Mouse (Mus musculus): ENCODE measurements around the gene Myocd.

Myocd gene

GRCm38 (mm10) chr11:65213806-65214205 lies 56.0 kb downstream of the Myocd start:
- in situ Hi-C loops (cut with MseI, MboI), result no loop called here

- in situ Hi-C loops (cut with MseI, MboI), result no loop called here
Observed at GRCm38 (mm10) chr11:65211701-65212100, 58.1 kb downstream of the Myocd start.

DNA sequence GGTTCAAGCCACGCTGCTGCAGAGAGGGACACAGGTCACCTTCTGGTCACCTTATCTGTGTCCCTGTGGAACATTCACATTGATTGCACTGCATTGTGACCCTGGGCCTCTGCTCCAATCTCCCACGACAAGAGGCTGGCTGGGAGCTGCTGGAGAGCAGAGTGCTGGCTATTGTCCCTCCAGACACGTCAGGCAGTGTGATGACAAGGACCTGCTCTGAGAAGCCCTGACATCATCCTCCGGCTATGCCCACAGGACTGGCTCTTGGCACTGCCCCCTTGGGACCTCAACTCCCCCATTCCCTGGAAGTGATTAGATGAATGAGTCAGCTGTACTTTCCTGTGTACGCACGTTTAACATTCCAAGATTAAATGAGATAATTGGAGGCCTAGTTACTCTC lies 60.3 kb downstream of the Myocd start:
- in situ Hi-C loops (cut with MseI, MboI), result no loop called here

- in situ Hi-C loops (cut with MseI, MboI), result no loop called here
Observed at GRCm38 (mm10) chr11:65205306-65205705, 64.5 kb downstream of the Myocd start.

DNA sequence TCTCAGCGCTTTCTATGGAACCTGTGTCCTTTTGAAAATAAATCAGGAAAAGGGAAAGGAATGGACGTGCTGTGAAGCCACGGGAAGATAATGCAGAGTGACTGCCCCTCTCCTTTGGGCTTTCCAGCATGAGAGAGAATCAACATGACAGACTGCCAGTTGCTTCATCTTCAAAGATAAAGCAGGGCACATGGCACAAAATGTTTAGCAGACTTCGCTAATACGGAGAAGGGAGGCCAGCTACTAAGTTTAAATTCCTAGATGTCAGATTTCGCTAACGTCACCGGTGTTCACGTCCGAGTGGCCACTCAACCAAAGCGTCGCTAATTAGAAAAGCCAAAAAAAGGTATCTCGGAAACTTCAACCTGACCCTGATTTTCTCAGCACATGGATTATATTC lies 65.1 kb downstream of the Myocd start:
- in situ Hi-C loops (cut with MseI, MboI), result no loop called here

DNA sequence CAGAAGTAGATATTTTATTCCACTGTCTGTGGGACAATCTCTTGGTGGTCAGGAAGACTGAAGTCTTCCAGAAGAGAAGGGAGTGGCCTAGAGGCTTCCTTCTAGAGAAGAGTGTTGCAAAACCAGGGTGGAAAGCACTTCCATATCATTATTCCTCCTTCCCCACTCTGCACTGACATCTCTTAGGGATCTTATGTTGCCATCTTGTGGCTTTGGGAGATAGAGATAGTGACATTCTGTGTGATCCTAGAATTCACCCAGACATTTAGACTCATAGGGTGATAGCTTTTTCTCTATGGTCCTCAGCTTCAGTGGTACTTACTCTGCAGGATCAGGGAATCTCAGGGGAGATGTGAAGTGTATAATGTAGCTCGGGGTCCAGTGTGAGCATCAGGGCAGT lies 66.8 kb downstream of the Myocd start:
- in situ Hi-C loops (cut with MseI, MboI), result no loop called here

- in situ Hi-C loops (cut with MseI, MboI), result no loop called here
Observed at GRCm38 (mm10) chr11:65202236-65202635, 67.6 kb downstream of the Myocd start.

DNA sequence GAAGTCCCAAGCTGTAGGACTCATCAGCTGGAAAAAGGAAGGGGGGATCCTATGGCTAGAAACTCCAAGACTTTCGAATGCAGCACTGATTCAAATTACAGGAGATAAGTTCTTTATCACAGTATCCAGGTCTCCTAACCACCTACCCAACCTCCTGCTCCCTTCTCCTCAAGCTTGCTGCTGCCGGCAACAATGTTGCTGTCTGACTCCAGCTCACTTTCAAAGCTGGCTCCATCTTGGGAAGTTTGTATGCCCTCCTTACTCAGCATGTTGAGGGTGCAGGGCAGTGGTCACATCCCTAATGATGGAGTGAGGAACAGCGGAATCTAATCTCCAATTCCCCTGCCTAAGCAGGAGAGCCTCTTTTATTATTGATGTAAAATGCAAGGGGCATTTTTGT lies 71.8 kb downstream of the Myocd start:
- in situ Hi-C loops (cut with MseI, MboI), result loop anchor here in 1 of 2 experiments (10.0 kb wide), 1 partner anchor 477 kb away; no protein-coding TSS in a partner anchor

DNA sequence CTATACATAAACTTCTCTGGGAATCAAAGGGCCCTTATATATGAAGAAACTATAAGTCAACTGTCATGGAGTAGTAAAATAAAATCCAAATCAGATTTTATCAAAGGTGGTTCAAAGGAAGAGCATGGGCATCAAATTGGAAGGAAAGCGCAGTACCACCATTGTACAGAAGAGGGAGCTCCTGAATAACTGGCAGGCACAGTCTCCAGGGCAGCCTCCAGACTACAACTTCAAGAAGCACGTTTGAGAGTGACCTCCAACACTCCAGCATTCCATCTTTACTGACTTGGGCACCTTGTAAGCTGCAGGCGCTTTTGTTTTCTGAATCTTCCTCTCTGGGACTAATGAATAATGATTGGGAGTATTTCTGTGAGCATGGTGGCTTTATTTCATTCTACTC lies 72.5 kb downstream of the Myocd start:
- in situ Hi-C loops (cut with MseI, MboI), result loop anchor here in 1 of 2 experiments (10.0 kb wide), 1 partner anchor 478 kb away; no protein-coding TSS in a partner anchor

GRCm38 (mm10) chr11:65186974-65187373 lies 82.8 kb downstream of the Myocd start:
- in situ Hi-C loops (cut with MseI, MboI), result no loop called here

DNA sequence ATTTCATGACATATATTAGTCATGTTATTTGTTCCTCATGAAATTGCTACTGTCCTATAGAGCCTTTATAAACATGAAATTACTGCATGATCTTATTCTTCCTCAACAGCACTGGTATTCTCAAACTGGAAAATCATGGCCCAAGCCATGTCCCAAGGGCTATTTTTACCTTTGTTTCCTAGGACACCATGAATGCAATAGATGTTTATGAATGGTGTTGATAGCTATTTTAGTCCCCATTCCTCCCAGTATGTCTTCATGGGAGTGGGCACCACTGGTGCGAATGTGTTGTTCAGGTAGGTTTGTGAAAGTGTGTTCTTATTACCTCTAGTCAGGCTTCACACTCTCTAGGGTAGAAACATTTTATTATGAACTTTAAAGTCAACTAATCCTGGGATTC lies 84.7 kb downstream of the Myocd start:
- in situ Hi-C loops (cut with MseI, MboI), result no loop called here

DNA sequence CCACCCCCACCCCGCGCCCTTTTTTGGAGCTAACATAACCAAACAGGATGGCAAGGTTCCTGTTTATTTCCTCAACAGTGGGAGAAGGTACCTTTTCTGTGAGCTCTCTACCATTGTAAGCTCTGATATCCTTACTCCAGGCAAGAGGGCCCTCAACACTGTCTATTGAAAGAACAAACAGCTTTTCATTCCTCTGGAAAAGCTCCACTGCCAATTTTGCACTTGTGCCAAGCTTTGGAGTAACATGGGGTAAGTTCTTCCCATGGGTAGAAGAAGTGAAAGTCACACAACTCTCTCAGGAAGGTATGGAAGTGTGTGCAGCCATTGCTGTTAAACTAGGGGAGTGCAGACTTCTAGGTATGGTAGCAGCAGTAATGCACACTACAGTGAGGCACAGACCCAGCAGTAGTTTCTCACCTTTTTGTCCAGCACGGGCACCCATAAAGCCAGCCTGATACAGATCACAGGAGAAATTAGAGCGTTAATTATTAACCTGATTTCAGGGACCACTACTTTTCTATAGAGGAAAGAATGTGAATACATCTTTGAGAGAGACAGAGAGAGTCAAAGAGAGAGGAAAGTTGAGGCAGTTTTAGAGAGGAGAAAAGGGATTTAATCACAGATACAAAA lies 99.6 kb downstream of the Myocd start:
- in situ Hi-C loops (cut with MseI, MboI), result no loop called here

DNA sequence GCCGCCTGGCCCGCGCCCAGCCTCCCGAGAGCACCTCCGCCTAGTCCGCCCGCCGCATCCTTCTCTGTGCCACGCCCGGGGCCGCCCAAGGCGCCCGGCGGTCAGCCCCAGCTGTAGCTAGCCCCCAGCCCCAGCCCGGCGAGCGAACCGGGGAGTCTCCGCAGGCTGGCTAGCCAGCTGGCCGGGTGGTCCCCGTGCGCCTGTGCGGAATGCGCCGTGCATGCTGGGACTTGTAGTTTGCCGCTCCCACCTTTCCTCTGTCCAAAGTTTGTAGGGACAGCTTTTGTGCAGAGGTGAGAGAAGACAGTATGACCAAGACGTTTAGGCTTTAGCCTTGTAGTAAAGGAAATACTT lies 107.0 kb downstream of the Myocd start, which contains the start of gene Arhgap44:
Gene Arhgap44, minus strand, starts transcription at position 195 of the 354 bp plus-strand sequence.
- in situ Hi-C loops (cut with MseI, MboI), result no loop called here

DNA sequence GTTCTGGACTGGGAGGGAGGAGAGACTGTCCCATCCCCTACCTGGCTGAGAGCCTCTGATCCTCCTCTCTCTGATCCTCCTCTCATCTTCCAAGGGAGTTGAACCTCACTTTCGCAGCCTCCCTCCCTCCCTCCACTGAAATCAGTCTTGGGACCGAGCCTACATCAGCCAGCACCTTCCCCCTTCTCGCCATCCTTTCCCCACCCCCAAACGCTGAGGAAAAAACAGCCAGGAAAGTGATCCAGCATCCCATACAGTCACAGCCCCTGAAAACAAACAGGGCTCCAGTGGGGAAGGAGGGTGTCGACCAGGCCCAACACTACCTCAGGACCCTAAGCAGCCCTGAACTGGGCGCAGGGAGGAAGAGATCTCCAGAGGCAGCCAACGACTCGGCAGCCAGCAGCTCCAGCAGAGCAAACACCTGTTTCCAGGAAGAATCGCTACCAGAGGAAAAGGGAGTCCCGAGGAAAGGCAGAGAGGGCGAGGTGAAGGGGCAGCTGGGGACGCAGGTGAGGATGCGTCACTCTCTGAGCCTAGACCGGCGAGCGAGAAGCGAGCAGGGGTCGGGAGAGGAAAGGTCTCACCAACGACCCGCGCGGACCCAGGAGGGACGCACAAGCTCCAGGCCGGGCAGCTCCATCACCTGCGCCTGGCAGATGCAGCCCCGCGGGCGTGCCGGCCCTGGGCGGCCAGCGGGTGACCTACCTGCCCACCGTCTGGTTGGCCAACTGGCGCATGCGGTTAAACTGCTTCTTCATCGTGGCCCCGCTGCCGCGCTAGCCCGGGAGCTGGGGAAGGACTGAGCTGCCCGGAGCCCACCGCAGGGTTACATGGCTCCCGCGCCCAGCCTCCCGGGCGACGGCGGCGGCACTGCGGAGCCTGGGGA lies 107.7 kb downstream of the Myocd start:
- in situ Hi-C loops (cut with MseI, MboI), result no loop called here

GRCm38 (mm10) chr11:65160991-65161880 lies 108.6 kb downstream of the Myocd start:
- in situ Hi-C loops (cut with MseI, MboI), result no loop called here

- in situ Hi-C loops (cut with MseI, MboI), result no loop called here
Observed at GRCm38 (mm10) chr11:65159791-65160190, 110.0 kb downstream of the Myocd start, which contains the start of gene 1700086D15Rik. 1700086D15Rik (minus strand) TSS chr11:65159891.

DNA sequence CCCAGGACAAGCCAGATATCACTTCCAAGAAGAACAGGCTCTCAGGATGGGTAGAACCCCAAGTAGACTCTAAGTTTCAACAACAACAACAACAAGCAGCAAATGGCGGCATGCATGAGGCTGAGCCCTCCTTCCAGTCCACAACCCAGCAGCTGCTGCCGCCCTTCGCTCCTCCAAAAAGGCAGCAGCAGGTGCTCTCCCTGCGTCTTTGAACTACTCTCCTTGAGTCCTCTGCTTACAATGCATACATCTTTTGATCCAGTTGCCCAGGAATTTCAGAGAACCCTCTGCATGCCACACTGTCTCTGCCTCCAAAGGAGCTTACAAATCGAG lies 111.2 kb downstream of the Myocd start:
- in situ Hi-C loops (cut with MseI, MboI), result no loop called here

DNA sequence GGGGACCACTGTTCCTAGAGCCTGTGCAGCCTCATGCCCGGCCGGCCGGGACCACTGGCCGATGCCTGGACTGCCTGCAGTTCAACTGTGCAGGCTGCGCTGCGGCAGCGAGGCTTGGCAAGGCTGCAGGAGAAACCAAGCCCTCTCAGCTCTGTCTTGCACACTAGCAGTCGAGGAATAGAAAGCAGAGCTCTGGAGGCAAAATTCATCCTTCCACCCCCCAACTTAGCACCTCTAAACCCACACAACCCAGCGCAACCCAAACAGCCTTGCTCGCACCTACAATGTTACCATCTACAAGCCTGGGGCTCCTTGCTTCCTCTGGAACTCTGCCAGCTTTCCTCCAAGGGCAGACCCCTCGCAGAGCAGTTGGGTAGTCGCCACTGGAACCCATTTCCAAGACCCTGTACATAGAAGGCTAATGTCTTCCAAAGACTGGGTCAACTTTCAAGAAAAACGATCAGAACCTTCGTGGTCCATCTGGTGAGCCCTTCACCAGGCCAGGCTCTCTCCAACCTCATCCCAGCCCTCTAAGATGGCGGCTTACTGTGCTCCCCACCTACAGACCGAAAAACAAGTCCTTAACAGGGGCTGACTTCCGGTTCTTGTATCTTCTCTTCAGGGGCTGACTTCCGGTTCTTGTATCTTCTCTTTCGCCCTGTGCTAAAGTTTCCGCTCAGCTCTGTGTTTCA lies 111.7 kb downstream of the Myocd start:
- in situ Hi-C loops (cut with MseI, MboI), result no loop called here

DNA sequence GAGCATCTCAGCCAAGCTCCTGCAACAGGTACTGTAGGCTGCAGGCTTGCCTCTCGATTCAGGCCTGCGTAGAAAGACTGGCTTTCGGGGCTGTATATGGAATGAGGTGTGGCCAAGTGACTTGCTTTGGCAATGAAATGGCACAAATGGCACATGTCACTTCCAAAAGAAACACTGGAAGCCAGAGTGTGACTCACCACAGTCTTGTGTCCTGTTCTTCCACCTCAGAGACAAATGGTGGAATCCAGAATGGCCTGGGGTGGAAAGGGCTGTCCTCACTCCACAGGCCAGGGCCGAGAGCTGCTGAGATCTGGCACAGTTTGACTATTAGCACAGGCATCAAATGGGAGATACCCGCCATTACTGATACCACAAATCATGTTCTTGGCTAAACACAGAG lies 116.8 kb downstream of the Myocd start:
- in situ Hi-C loops (cut with MseI, MboI), result no loop called here

- in situ Hi-C loops (cut with MseI, MboI), result no loop called here
Observed at GRCm38 (mm10) chr11:65148441-65148840, 121.3 kb downstream of the Myocd start.

DNA sequence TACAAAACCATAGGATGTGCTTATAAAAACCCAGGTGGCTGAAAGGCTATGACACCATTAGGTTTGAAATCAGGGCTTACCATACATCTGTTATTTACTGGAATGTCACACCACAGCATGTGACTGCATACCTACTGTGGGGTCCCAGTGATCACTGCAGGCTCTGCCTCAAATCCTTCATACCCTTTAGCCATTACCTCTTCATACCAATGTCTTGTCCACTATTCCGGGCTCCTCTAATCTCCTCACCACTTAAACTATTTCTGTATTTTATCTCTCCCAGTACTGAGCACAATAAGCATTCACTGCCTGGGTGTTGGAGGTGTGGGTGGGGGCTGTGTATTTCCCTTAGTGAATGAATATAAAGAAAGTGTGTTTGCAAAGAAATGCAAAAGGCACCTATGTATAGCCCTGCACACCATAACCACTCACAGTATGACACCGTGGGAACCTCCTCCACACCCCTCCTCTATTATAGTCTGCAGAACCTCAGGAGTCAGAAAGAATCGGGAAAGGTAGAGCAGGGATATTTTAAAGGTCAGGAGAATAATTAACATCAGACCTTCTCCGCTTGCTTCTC lies 126.9 kb downstream of the Myocd start:
- in situ Hi-C loops (cut with MseI, MboI), result no loop called here
